ENCODE assay signal across 20 mouse cellular contexts in genomic region chr2:3924696-3925095, GRCm38 (mm10).
DNase-seq lines count a peak whose midpoint lies in the region; TF ChIP-seq lines count a peak whose summit lies in the region.
"Had no signal": no experiment of that assay in that cellular context is flagged by ENCODE, and none has a peak within 500 bp of the region (broad histone marks: within the 10 kb centered on the region; RNA-seq: fewer than 3 reads in every experiment).

No protein-coding gene starts in this region.

- peaks cover 47% of the 10 kb centered on the region for H3K4me1 ChIP-seq in thymus, adult 2 months (replicated peaks; ENCODE audit: control insufficient read depth, insufficient read depth, low read length)
- H3K4me1 ChIP-seq: embryonic facial prominence, embryonic 10.5 days; embryonic facial prominence, embryonic 12.5 days had no signal

- TF ChIP-seq CTCF in layer of hippocampus, adult 2 months (conservative IDR thresholded peaks at IDR 0.05): peak; percentile 54
- TF ChIP-seq CTCF in thymus, adult 2 months (IDR thresholded peaks at IDR 0.05; ENCODE audit: borderline replicate concordance, control insufficient read depth, extremely low read depth, insufficient read depth, low read length, poor library complexity): no peak

- 72% methylated on average over 6 of the region's 6 CpGs for WGBS in thymus, adult 2 months

- H3K4me3 ChIP-seq in layer of hippocampus, adult 2 months: no peak overlapping the region
- H3K4me3 ChIP-seq in thymus, adult 2 months (ENCODE audit: control insufficient read depth, insufficient read depth, low read length): no peak overlapping the region
- H3K4me3 ChIP-seq: embryonic facial prominence, embryonic 10.5 days; embryonic facial prominence, embryonic 12.5 days; forebrain, embryonic 13.5 days had no signal

- H3K27me3 ChIP-seq in thymus, adult 2 months (ENCODE audit: control insufficient read depth, insufficient read depth, low read length): no peaks in the 10 kb centered on the region
- H3K27me3 ChIP-seq: CH12.LX; embryonic facial prominence, embryonic 12.5 days; forebrain, embryonic 13.5 days had no signal

- H3K36me3 ChIP-seq in thymus, adult 2 months (ENCODE audit: control insufficient read depth, insufficient read depth, low read length): no peaks in the 10 kb centered on the region
- H3K36me3 ChIP-seq: embryonic facial prominence, embryonic 10.5 days; embryonic facial prominence, embryonic 12.5 days; G1E had no signal

- TF ChIP-seq POLR2A in thymus, adult 2 months (IDR thresholded peaks at IDR 0.05; ENCODE audit: control insufficient read depth, extremely low read depth, insufficient read depth, low read length, poor library complexity): no peak

- no peak overlapping the region for H3K27ac ChIP-seq in layer of hippocampus, adult 2 months
- peak overlapping the region; percentile 78 for H3K27ac ChIP-seq in thymus, adult 2 months (ENCODE audit: control insufficient read depth, insufficient read depth, low read length)
- H3K27ac ChIP-seq: embryonic facial prominence, embryonic 10.5 days; embryonic facial prominence, embryonic 12.5 days; forebrain, embryonic 13.5 days had no signal

- no peak for DNase-seq in layer of hippocampus, adult 2 months (ENCODE audit: low spot score in 2 of 2)
- no peak for DNase-seq in layer of hippocampus, postnatal 10 days (ENCODE audit: low spot score in 2 of 2)
- no peak for DNase-seq in thymus, adult 2 months
- no peak for DNase-seq in thymus, postnatal 4 days
- peak; percentile 10 for DNase-seq in T-cell, adult 2 months (ENCODE audit: low spot score)
- DNase-seq in neural tube, embryonic 10.5 days (ENCODE audit: extremely low spot score, low spot score): no peak
- DNase-seq in spleen, postnatal 36 days (ENCODE audit: low spot score in 2 of 2): no peak
- DNase-seq: adrenal gland, adult 2 months; adrenal gland, postnatal 10 days; adrenal gland, postnatal 25 days; cerebellum, adult 11-12 months; cerebellum, adult 2 months; cerebellum, adult 9-10 months; cerebellum, postnatal 10 days; cerebellum, postnatal 25 days had no signal
